8 mouse cellular contexts compared by ENCODE assay signal in the genomic region with DNA sequence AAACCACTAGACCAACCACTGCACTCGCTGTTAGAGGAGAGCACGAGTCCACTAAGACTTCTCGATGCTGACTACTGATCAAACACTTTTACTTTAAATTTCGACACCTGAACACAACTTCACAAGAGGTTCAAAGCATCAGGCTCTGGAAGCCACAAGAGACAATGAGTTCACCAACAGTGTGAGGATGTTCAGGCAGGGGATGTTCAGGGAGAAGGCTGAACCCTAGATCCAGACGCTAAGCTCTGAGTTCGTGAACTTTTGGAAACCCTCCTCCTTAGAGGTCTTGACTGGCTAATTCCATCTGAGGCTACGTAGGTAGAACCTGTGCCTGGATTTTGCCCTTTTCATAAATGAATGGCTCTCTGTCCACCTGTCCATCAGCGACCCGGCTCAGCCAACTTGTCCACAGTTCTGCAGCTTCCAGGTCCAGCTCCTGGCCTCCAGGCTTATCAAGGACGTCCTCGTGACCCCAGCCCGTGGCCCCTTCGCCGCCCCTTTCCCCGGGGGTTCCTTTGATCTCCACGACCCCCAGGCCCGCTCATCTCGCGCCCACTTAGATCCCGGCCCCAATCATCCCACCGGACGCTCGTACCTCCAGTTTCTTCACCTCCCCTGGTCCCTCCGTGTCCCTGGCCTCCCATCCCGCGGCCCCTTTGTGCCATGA. TPM values are rescaled to one million over a fixed set of nuclear protein-coding genes. Genes with fewer than 3 reads are reported as not detected.
A peak's percentile ranks its signal among the peaks of the same experiment; 100 is the strongest.
DNase-seq lines count a peak whose midpoint lies in the region; ATAC-seq and TF ChIP-seq lines count a peak whose summit lies in the region.

No protein-coding gene starts in this region.

- H3K4me1 ChIP-seq in kidney, adult 2 months (ENCODE audit: control insufficient read depth, insufficient read depth, low read length) = peaks cover 5% of the 10 kb centered on the region; the same call in 1 of the 2 replicates
- peaks cover 43% of the 10 kb centered on the region for H3K4me1 ChIP-seq in E14TG2a.4 (replicated peaks; ENCODE audit: low read depth, low read length)
- 0 out of 2 replicates have a peak, but pooled peaks cover 4% of the 10 kb centered on the region for H3K4me1 ChIP-seq in embryonic facial prominence, embryonic 12.5 days
- H3K4me1 ChIP-seq in hindbrain, embryonic 15.5 days (replicated peaks) = peaks cover 19% of the 10 kb centered on the region
- peaks cover 6% of the 10 kb centered on the region; the same call in 1 of the 2 replicates for H3K4me1 ChIP-seq in lung, postnatal 0 days (ENCODE audit: insufficient read depth, low read depth, low read length)
- no peaks in the 10 kb centered on the region for H3K4me1 ChIP-seq in stomach, postnatal 0 days (replicated peaks; ENCODE audit: control insufficient read depth, insufficient read depth)

- H3K9ac ChIP-seq in embryonic facial prominence, embryonic 12.5 days = peak overlapping the region; percentile 90
- H3K9ac ChIP-seq in hindbrain, embryonic 15.5 days = peak overlapping the region; percentile 100
- peak overlapping the region; percentile 98 for H3K9ac ChIP-seq in lung, postnatal 0 days (replicated peaks; ENCODE audit: low read depth)
- peak overlapping the region; percentile 96 for H3K9ac ChIP-seq in stomach, postnatal 0 days (ENCODE audit: low read length)

- DNase-seq in kidney, adult 2 months = no peak
- DNase-seq in kidney, postnatal 14 days = no peak
- DNase-seq in lung, postnatal 0 days (ENCODE audit: low spot score) = peak; percentile 44
- no peak for DNase-seq in stomach, postnatal 0 days (ENCODE audit: low spot score)
- no peak for DNase-seq in ovary, postnatal 36 days (ENCODE audit: low spot score)

- peak overlapping the region; percentile 99 for H3K4me3 ChIP-seq in kidney, adult 2 months (ENCODE audit: insufficient read depth, low read depth, low read length)
- H3K4me3 ChIP-seq in E14TG2a.4 (replicated peaks; ENCODE audit: low read length) = peak overlapping the region; percentile 99
- H3K4me3 ChIP-seq in embryonic facial prominence, embryonic 12.5 days = peak overlapping the region; percentile 76
- H3K4me3 ChIP-seq in hindbrain, embryonic 15.5 days = peak overlapping the region; percentile 98
- peak overlapping the region; percentile 88 for H3K4me3 ChIP-seq in lung, postnatal 0 days (ENCODE audit: low read depth, low read length)
- H3K4me3 ChIP-seq in stomach, postnatal 0 days (ENCODE audit: low read depth, low read length) = peak overlapping the region; percentile 95

- ATAC-seq in embryonic facial prominence, embryonic 12.5 days (ENCODE audit: insufficient number of reproducible peaks, insufficient read depth, low FRiP score, low TSS enrichment) = peak; percentile 59
- ATAC-seq in hindbrain, embryonic 15.5 days (ENCODE audit: low FRiP score, low read depth) = no peak; the same call in 1 of the 2 replicates
- peak; percentile 30 for ATAC-seq in lung, postnatal 0 days
- ATAC-seq in stomach, postnatal 0 days (ENCODE audit: low FRiP score, low TSS enrichment) = peak; percentile 62

- TF ChIP-seq POLR2A in kidney, adult 2 months (IDR thresholded peaks at IDR 0.05; ENCODE audit: low read depth, low read length) = no peak

- 2% methylated on average over 26 of the region's 26 CpGs for WGBS in kidney, adult 2 months
- WGBS in embryonic facial prominence, embryonic 12.5 days = 4% methylated on average over 26 of the region's 26 CpGs
- WGBS in hindbrain, embryonic 15.5 days = 5% methylated on average over 26 of the region's 26 CpGs
- WGBS in lung, postnatal 0 days = 3% methylated on average over 26 of the region's 26 CpGs
- WGBS in stomach, postnatal 0 days = 3% methylated on average over 26 of the region's 26 CpGs

- H3K36me3 ChIP-seq in kidney, adult 2 months (ENCODE audit: control insufficient read depth, insufficient read depth, low read length) = peaks cover 3% of the 10 kb centered on the region; the same call in 1 of the 2 replicates
- peaks cover 41% of the 10 kb centered on the region for H3K36me3 ChIP-seq in E14TG2a.4 (ENCODE audit: insufficient read depth, low read length)
- peaks cover 20% of the 10 kb centered on the region for H3K36me3 ChIP-seq in embryonic facial prominence, embryonic 12.5 days
- H3K36me3 ChIP-seq in hindbrain, embryonic 15.5 days = peaks cover 24% of the 10 kb centered on the region
- H3K36me3 ChIP-seq in lung, postnatal 0 days (ENCODE audit: insufficient read depth, low read length) = peaks cover 8% of the 10 kb centered on the region; the same call in 1 of the 2 replicates
- peaks cover 9% of the 10 kb centered on the region; the same call in 1 of the 2 replicates for H3K36me3 ChIP-seq in stomach, postnatal 0 days (ENCODE audit: control insufficient read depth, insufficient read depth, low read length)

- H3K27me3 ChIP-seq in kidney, adult 2 months (replicated peaks; ENCODE audit: control insufficient read depth, insufficient read depth, low read length) = no peaks in the 10 kb centered on the region
- H3K27me3 ChIP-seq in E14TG2a.4 (ENCODE audit: insufficient read depth, low read length) = no peaks in the 10 kb centered on the region
- H3K27me3 ChIP-seq in embryonic facial prominence, embryonic 12.5 days = no peaks in the 10 kb centered on the region
- H3K27me3 ChIP-seq in hindbrain, embryonic 15.5 days = no peaks in the 10 kb centered on the region
- no peaks in the 10 kb centered on the region for H3K27me3 ChIP-seq in lung, postnatal 0 days (replicated peaks; ENCODE audit: insufficient read depth, low read length)
- H3K27me3 ChIP-seq in stomach, postnatal 0 days (ENCODE audit: control insufficient read depth, insufficient read depth, low read length) = no peaks in the 10 kb centered on the region

- peak overlapping the region; percentile 81 for H3K4me2 ChIP-seq in embryonic facial prominence, embryonic 12.5 days (replicated peaks)
- H3K4me2 ChIP-seq in hindbrain, embryonic 15.5 days = peak overlapping the region; percentile 85
- H3K4me2 ChIP-seq in lung, postnatal 0 days (replicated peaks; ENCODE audit: low read depth, low read length) = peak overlapping the region; percentile 82
- H3K4me2 ChIP-seq in stomach, postnatal 0 days (replicated peaks; ENCODE audit: low read depth) = peak overlapping the region; percentile 64

- no peaks in the 10 kb centered on the region for H3K9me3 ChIP-seq in E14TG2a.4 (ENCODE audit: low read length)
- no peaks in the 10 kb centered on the region for H3K9me3 ChIP-seq in embryonic facial prominence, embryonic 12.5 days
- no peaks in the 10 kb centered on the region for H3K9me3 ChIP-seq in hindbrain, embryonic 15.5 days
- no peaks in the 10 kb centered on the region for H3K9me3 ChIP-seq in lung, postnatal 0 days (ENCODE audit: low read length)
- H3K9me3 ChIP-seq in stomach, postnatal 0 days (ENCODE audit: control insufficient read depth, low read length) = no peaks in the 10 kb centered on the region

- TF ChIP-seq CTCF in kidney, adult 2 months (conservative IDR thresholded peaks at IDR 0.05; ENCODE audit: insufficient read depth, insufficient read length, low read depth, low read length) = no peak
- TF ChIP-seq CTCF in E14TG2a.4 (conservative IDR thresholded peaks at IDR 0.05; ENCODE audit: low read length) = no peak
- no peak for TF ChIP-seq CTCF in lung, postnatal 0 days (IDR thresholded peaks at IDR 0.05)
- no peak for TF ChIP-seq CTCF in stomach, postnatal 0 days (IDR thresholded peaks at IDR 0.05; ENCODE audit: low read depth)

- H3K27ac ChIP-seq in kidney, adult 2 months (ENCODE audit: insufficient read depth, low read depth, low read length) = peak overlapping the region; percentile 83
- H3K27ac ChIP-seq in embryonic facial prominence, embryonic 12.5 days = peak overlapping the region; percentile 92
- peak overlapping the region; percentile 95 for H3K27ac ChIP-seq in hindbrain, embryonic 15.5 days (replicated peaks)
- H3K27ac ChIP-seq in lung, postnatal 0 days (ENCODE audit: low read length) = peak overlapping the region; percentile 96
- H3K27ac ChIP-seq in stomach, postnatal 0 days (replicated peaks) = peak overlapping the region; percentile 94

- no peak for TF ChIP-seq EP300 in lung, postnatal 0 days (IDR thresholded peaks at IDR 0.05)
- TF ChIP-seq EP300 in stomach, postnatal 0 days (optimal IDR thresholded peaks at IDR 0.05) = no peak

RNA-seq across cellular contexts. Expression of a gene that starts 0.8 kb away (rescaled TPM):
- polyA plus RNA-seq in kidney, adult 2 months (2012; rRNA removed) = 9.0 and 14.9 TPM in 2 replicates
- polyA plus RNA-seq in embryonic facial prominence, embryonic 12.5 days (2016; fragmentation: Nextera tagmentation; extraction: Ambion mirVana) = 41.8 and 52.4 TPM in 2 replicates
- polyA plus RNA-seq in hindbrain, embryonic 15.5 days (2015; fragmentation: Nextera tagmentation; extraction: Ambion mirVana) = 30.1 and 34.6 TPM in 2 replicates
- polyA plus RNA-seq in lung, postnatal 0 days (2015; fragmentation: Nextera tagmentation; extraction: Ambion mirVana) = 24.4 and 29.8 TPM in 2 replicates
- 33.0 and 35.5 TPM in 2 replicates for polyA plus RNA-seq in stomach, postnatal 0 days (2015; fragmentation: Nextera tagmentation; extraction: Ambion mirVana)
